Mouse (Mus musculus): Measurements from ENCODE around the gene Dicer1. TPM values are rescaled to one million over a fixed set of nuclear protein-coding genes. Genes with fewer than 3 reads are reported as not detected.
A peak's percentile ranks its signal among the peaks of the same experiment; 100 is the strongest.
"Not testable (repeated sequence)": the region's sequence is repeated elsewhere in the genome, so short reads cannot be mapped to it uniquely, and the experiment has no call there.

Dicer1 gene
- polyA plus RNA-seq, 1 experiment from 2014 or later: 38.2 TPM

GRCm38 (mm10) chr12:104738446-104738845 lies 13.3 kb downstream of the Dicer1 start:
- 45% methylated on average over 9 of the region's 9 CpGs for WGBS
- Histone ChIP-seq H3K9me3 (no peaks in the 10 kb centered on the region), H3K36me3 (no peaks in the 10 kb centered on the region), H3K4me1 (replicated peaks) (peaks cover 51% of the 10 kb centered on the region), H3K27me3 (no peaks in the 10 kb centered on the region), H3K4me2 (no peak overlapping the region), H3K4me3 (no peak overlapping the region), H3K9ac (no peak overlapping the region), H3K27ac (replicated peaks) (no peak overlapping the region)
- no peak for ATAC-seq (ENCODE audit: low FRiP score, low read depth)

- Histone ChIP-seq H3K27ac (replicated peaks) (0 out of 2 replicates have a peak overlapping the region, but pooled peaks have one; percentile 18), H3K4me1 (replicated peaks) (peaks cover 44% of the 10 kb centered on the region), H3K9ac (no peak overlapping the region), H3K27me3 (no peaks in the 10 kb centered on the region), H3K36me3 (no peaks in the 10 kb centered on the region), H3K9me3 (no peaks in the 10 kb centered on the region), H3K4me2 (no peak overlapping the region), H3K4me3 (no peak overlapping the region)
- 47% methylated on average over 10 of the region's 10 CpGs for WGBS
- no peak for ATAC-seq (ENCODE audit: low FRiP score, low read depth)
Measured at GRCm38 (mm10) chr12:104737666-104738065, 14.1 kb downstream of the Dicer1 start.

DNA sequence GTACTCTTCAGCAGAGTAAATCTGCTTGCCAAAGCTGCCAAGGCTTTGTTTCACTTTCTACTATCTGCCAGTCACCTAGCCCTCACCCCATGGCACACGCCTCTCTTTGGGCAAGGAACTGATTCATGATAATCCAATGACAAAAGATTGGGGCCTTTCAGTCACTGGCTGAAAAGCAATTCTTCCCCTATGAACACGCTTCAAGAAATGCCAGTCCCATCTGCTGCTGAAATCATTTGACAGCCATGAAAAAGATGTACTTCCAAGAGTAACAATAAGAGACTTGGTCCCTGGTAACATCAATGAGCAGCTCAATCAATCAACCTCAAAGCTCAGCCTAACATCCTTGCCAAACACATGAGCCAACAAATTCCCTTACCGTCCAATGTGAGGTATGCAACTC lies 15.8 kb downstream of the Dicer1 start:
- 20% methylated on average over 3 of the region's 3 CpGs for WGBS
- Histone ChIP-seq H3K4me1 (replicated peaks) (peaks cover 37% of the 10 kb centered on the region), H3K9ac (no peak overlapping the region), H3K4me2 (no peak overlapping the region), H3K36me3 (no peaks in the 10 kb centered on the region), H3K4me3 (no peak overlapping the region), H3K9me3 (no peaks in the 10 kb centered on the region), H3K27ac (replicated peaks) (no peak overlapping the region), H3K27me3 (no peaks in the 10 kb centered on the region)
- ATAC-seq (ENCODE audit: low FRiP score, low read depth): no peak

DNA sequence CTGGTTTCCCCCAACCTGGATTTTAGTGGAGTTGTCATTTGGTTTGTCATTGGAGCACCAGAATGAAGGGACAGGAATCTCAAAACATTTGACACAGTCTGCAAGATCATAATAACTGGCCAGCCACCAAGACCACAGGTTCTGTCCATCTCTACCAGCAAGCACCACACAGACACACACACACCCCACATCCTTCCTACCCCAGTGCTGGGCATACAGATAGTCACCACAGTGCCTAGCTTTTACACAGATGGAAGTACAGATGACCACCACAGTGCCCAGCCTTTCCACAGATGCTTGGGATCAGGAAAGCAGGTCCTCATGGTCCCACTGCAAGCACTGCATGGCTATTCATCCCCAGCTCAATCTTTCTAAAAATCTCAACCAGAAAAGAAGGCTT lies 18.6 kb downstream of the Dicer1 start:
- Histone ChIP-seq H3K4me2 (no peak overlapping the region), H3K4me1 (replicated peaks) (peaks cover 21% of the 10 kb centered on the region), H3K9me3 (no peaks in the 10 kb centered on the region), H3K36me3 (peaks cover 19% of the 10 kb centered on the region), H3K4me3 (no peak overlapping the region), H3K9ac (no peak overlapping the region), H3K27ac (replicated peaks) (no peak overlapping the region), H3K27me3 (no peaks in the 10 kb centered on the region)
- ATAC-seq (ENCODE audit: low FRiP score, low read depth): no peak

DNA sequence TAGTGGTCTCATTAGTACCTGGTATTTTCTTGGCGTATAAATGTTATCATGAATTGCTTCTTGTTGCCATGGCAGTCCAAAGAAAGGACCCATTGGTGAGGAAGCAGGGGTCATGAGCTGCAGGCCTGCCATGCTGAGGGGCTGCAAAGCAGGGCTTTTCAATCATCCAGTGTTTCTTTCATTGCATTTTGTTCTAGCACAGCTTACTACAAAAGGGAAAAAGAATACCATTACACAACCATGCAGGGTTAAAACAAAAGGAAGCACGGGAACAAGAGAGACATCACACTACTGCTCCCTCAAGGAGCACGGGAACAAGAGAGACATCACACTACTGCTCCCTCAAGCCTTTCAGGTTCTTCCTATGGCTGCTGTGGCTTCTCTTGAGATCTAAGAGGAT lies 20.0 kb downstream of the Dicer1 start:
- Histone ChIP-seq H3K4me1 (replicated peaks) (peaks cover 11% of the 10 kb centered on the region), H3K27me3 (no peaks in the 10 kb centered on the region), H3K4me3 (no peak overlapping the region), H3K36me3 (peaks cover 25% of the 10 kb centered on the region), H3K27ac (replicated peaks) (no peak overlapping the region), H3K9me3 (no peaks in the 10 kb centered on the region), H3K4me2 (no peak overlapping the region), H3K9ac (no peak overlapping the region)
- 12% methylated on average over 3 of the region's 3 CpGs for WGBS
- no peak for ATAC-seq (ENCODE audit: low FRiP score, low read depth)

- H3K4me1 ChIP-seq (replicated peaks); H3K9ac ChIP-seq; H3K27me3 ChIP-seq; H3K4me2 ChIP-seq; ATAC-seq (ENCODE audit: low FRiP score, low read depth); H3K9me3 ChIP-seq; H3K27ac ChIP-seq (replicated peaks); H3K4me3 ChIP-seq: not testable (repeated sequence)
- WGBS: 82% methylated on average over 2 of the region's 2 CpGs
- peaks cover 44% of the 10 kb centered on the region for H3K36me3 ChIP-seq
Measured at GRCm38 (mm10) chr12:104726436-104726835, 25.3 kb downstream of the Dicer1 start.

DNA sequence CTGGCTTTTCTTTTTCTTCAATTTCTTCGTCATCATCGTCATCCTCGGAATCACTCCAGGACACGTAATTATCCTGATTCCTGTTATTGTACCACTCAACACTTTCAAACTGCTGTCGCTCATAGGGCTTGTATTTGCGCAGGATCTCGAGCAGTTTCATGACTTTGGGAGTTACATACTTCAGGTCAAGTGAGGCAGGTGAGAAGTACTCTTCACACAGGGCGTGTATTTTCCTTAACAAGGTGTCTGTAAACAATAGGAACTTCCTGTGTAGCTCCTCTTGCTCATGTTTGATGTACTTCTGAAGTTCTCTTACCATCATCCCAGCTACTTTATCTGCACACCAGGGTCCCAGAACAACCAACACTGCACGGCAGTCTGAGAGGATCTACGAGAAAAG lies 29.7 kb downstream of the Dicer1 start:
- Histone ChIP-seq H3K27ac (replicated peaks) (no peak overlapping the region), H3K4me1 (replicated peaks) (no peaks in the 10 kb centered on the region; the same call in 1 of the 2 replicates), H3K4me2 (no peak overlapping the region), H3K9ac (no peak overlapping the region), H3K27me3 (no peaks in the 10 kb centered on the region), H3K4me3 (no peak overlapping the region), H3K9me3 (no peaks in the 10 kb centered on the region), H3K36me3 (peaks cover 27% of the 10 kb centered on the region)
- WGBS: 97% methylated on average over 10 of the region's 10 CpGs
- ATAC-seq (ENCODE audit: low FRiP score, low read depth): no peak

GRCm38 (mm10) chr12:104721011-104721410 lies 30.7 kb downstream of the Dicer1 start:
- H3K27ac ChIP-seq (replicated peaks): no peak overlapping the region
- peaks cover 25% of the 10 kb centered on the region for H3K36me3 ChIP-seq
- 85% methylated on average over 3 of the region's 3 CpGs for WGBS
- H3K4me2 ChIP-seq: no peak overlapping the region
- no peaks in the 10 kb centered on the region for H3K9me3 ChIP-seq
- H3K4me1 ChIP-seq (replicated peaks): no peaks in the 10 kb centered on the region; the same call in 1 of the 2 replicates
- no peaks in the 10 kb centered on the region for H3K27me3 ChIP-seq
- H3K9ac ChIP-seq: no peak overlapping the region
- no peak for ATAC-seq (ENCODE audit: low FRiP score, low read depth)
- H3K4me3 ChIP-seq: no peak overlapping the region

- H3K4me2 ChIP-seq: no peak overlapping the region
- no peaks in the 10 kb centered on the region for H3K27me3 ChIP-seq
- no peak overlapping the region for H3K4me3 ChIP-seq
- ATAC-seq (ENCODE audit: low FRiP score, low read depth): peak; percentile 59; the same call in 1 of the 2 replicates
- H3K4me1 ChIP-seq (replicated peaks): no peaks in the 10 kb centered on the region; the same call in 1 of the 2 replicates
- WGBS: 83% methylated on average over 5 of the region's 5 CpGs
- H3K36me3 ChIP-seq: peaks cover 25% of the 10 kb centered on the region
- no peak overlapping the region for H3K9ac ChIP-seq
- no peak overlapping the region for H3K27ac ChIP-seq (replicated peaks)
- no peaks in the 10 kb centered on the region for H3K9me3 ChIP-seq
Measured at GRCm38 (mm10) chr12:104718956-104719355, 32.8 kb downstream of the Dicer1 start.

- 88% methylated on average over 5 of the region's 5 CpGs for WGBS
- peaks cover 24% of the 10 kb centered on the region for H3K36me3 ChIP-seq
- H3K9ac ChIP-seq: no peak overlapping the region
- no peak overlapping the region for H3K4me2 ChIP-seq
- ATAC-seq (ENCODE audit: low FRiP score, low read depth): no peak
- H3K9me3 ChIP-seq: no peaks in the 10 kb centered on the region
- no peaks in the 10 kb centered on the region for H3K27me3 ChIP-seq
- H3K27ac ChIP-seq (replicated peaks): no peak overlapping the region
- no peaks in the 10 kb centered on the region; the same call in 1 of the 2 replicates for H3K4me1 ChIP-seq (replicated peaks)
- H3K4me3 ChIP-seq: no peak overlapping the region
Measured at GRCm38 (mm10) chr12:104716409-104716808, 35.3 kb downstream of the Dicer1 start.

- no peak overlapping the region for H3K27ac ChIP-seq (replicated peaks)
- no peak overlapping the region for H3K4me2 ChIP-seq
- H3K36me3 ChIP-seq: peaks cover 31% of the 10 kb centered on the region
- WGBS: 88% methylated on average over 5 of the region's 5 CpGs
- no peak for ATAC-seq (ENCODE audit: low FRiP score, low read depth)
- H3K9ac ChIP-seq: no peak overlapping the region
- H3K4me3 ChIP-seq: no peak overlapping the region
- H3K27me3 ChIP-seq: no peaks in the 10 kb centered on the region
- no peaks in the 10 kb centered on the region; the same call in 1 of the 2 replicates for H3K4me1 ChIP-seq (replicated peaks)
- H3K9me3 ChIP-seq: no peaks in the 10 kb centered on the region
Measured at GRCm38 (mm10) chr12:104715453-104715852, 36.3 kb downstream of the Dicer1 start.

DNA sequence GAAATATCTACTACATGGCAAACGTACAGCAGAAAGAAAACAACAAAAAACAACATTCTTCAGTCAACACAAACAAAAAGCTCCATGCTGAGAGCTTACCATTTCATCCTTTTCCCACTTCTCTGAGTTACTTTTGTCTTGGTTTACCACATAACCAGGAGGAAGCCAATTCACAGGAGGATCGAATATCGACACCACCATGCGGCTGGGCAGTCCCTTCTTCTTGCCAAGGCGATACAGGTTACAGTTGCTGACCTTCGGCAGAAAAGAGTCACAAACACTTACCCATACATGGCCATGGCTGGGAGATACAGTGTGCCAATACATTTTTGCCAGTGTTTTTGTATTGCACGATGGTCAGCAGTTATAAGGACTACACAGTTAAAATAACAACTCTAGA lies 51.5 kb downstream of the Dicer1 start:
- Histone ChIP-seq H3K9me3 (no peaks in the 10 kb centered on the region), H3K27ac (replicated peaks) (no peak overlapping the region), H3K9ac (no peak overlapping the region), H3K27me3 (no peaks in the 10 kb centered on the region), H3K4me3 (no peak overlapping the region), H3K4me1 (replicated peaks) (no peaks in the 10 kb centered on the region), H3K4me2 (no peak overlapping the region), H3K36me3 (peaks cover 59% of the 10 kb centered on the region)
- 77% methylated on average over 7 of the region's 7 CpGs for WGBS
- ATAC-seq (ENCODE audit: low FRiP score, low read depth): no peak

DNA sequence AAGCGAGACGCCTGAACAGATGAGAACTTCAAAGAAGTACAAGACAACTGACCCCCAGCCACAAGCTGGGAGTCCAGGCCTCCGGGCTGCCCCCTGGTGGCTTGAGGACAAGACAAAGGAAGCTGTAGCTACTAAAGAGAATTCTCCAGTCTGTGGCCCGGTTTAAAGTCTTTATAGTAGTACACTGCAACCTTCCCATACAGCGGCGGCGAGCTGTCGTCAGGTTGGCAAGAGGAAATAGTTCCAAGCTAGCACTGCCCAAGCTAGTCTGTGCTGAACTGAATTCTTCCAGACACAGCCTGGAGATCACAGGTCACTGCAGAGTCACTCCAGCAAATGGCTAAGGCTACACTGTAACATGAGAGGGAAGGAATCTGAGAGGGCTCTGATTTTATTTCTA lies 52.0 kb downstream of the Dicer1 start:
- Histone ChIP-seq H3K4me1 (replicated peaks) (no peaks in the 10 kb centered on the region), H3K4me2 (no peak overlapping the region), H3K27me3 (no peaks in the 10 kb centered on the region), H3K4me3 (no peak overlapping the region), H3K27ac (replicated peaks) (no peak overlapping the region), H3K9me3 (no peaks in the 10 kb centered on the region), H3K36me3 (peaks cover 59% of the 10 kb centered on the region), H3K9ac (no peak overlapping the region)
- WGBS: 51% methylated on average over 8 of the region's 8 CpGs
- peak; percentile 38; the same call in 1 of the 2 replicates for ATAC-seq (ENCODE audit: low FRiP score, low read depth)
